9 mouse cellular contexts compared by ENCODE assay signal in the genomic region with DNA sequence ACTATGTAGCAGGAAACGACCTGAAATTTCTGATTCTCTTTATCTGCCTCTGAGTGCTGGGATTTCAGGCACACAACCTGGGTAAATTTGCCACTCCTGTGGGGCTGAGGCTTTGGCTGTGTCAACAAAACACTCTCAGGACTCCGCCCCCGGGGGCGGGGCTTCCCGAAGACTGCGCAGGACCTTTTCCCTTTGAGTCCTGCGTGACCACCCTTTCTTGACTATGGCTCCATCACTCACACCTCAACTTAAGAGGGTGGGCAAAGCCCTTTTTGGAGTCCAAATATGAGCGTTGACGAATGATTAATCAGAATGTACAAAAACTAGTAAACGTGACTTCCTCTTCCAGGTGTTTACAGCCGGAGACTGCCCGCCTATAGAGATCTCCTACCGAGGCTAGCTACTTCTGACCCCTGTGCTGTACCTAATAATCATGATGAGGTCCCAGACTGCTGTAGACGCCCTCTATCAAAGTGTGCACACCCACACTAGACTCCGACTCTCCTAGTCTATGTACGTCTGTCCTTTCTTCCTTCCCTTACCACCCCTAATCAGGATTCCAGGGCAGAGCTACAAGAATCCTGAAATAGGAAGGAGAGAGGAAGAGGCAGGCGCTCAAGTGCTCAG. TPM values are rescaled to one million over a fixed set of nuclear protein-coding genes. Genes with fewer than 3 reads are reported as not detected.
DNase-seq lines count a peak whose midpoint lies in the region; ATAC-seq and TF ChIP-seq lines count a peak whose summit lies in the region.
"Had no signal": no experiment of that assay in that cellular context is flagged by ENCODE, and none has a peak within 500 bp of the region (broad histone marks: within the 10 kb centered on the region; RNA-seq: fewer than 3 reads in every experiment).

No protein-coding gene starts in this region.

- H3K27ac ChIP-seq in left cerebral cortex, adult 2 months: no peak overlapping the region
- H3K27ac ChIP-seq in liver, embryonic 13.5 days: no peak overlapping the region

- H3K4me2 ChIP-seq in liver, embryonic 13.5 days: peak overlapping the region; percentile 57

- ATAC-seq in liver, embryonic 13.5 days (ENCODE audit: low read depth): peak; percentile 50

- peak in 1 of 2 experiments; percentile 60 for DNase-seq in left cerebral cortex, adult 2 months (ENCODE audit: extremely low spot score in 1 of 2, low spot score in 2 of 2)
- no peak for DNase-seq in left cerebral cortex, postnatal 36 days (ENCODE audit: low spot score in 2 of 2)
- DNase-seq in cerebellum, adult 9-11 months: peak; percentile 72
- DNase-seq in heart, adult 8-10 months (ENCODE audit: low spot score): peak; percentile 46
- peak; percentile 85 for DNase-seq in kidney, adult 18-20 months
- DNase-seq in liver, embryonic 13.5 days: peak; percentile 42
- DNase-seq in naive thymus-derived CD4-positive, alpha-beta T cell, adult 2 months (ENCODE audit: low read depth): peak; percentile 82
- DNase-seq in thymus, postnatal 14 days: peak; percentile 81

- H3K4me3 ChIP-seq in left cerebral cortex, adult 2 months: peak overlapping the region; percentile 37
- peak overlapping the region; percentile 26 for H3K4me3 ChIP-seq in liver, embryonic 13.5 days (replicated peaks)
- H3K4me3 ChIP-seq: myocyte had no signal

- no peaks in the 10 kb centered on the region for H3K9me3 ChIP-seq in liver, embryonic 13.5 days (replicated peaks)

- H3K36me3 ChIP-seq in liver, embryonic 13.5 days: peaks cover 25% of the 10 kb centered on the region

- TF ChIP-seq CTCF in left cerebral cortex, adult 2 months (IDR thresholded peaks at IDR 0.05): no peak

- H3K4me1 ChIP-seq in liver, embryonic 13.5 days (replicated peaks): peaks cover 12% of the 10 kb centered on the region

- H3K27me3 ChIP-seq in liver, embryonic 13.5 days: no peaks in the 10 kb centered on the region

- peak overlapping the region; percentile 41 for H3K9ac ChIP-seq in liver, embryonic 13.5 days

- intact Hi-C loops in left cerebral cortex, adult 2 months (cut with DNase I): no loop called here
- intact Hi-C loops in left cerebral cortex, postnatal 36 days (cut with DNase I): no loop called here

- WGBS in liver, embryonic 13.5 days (ENCODE audit: insufficient replicate concordance): 11% methylated on average over 17 of the region's 17 CpGs

RNA-seq across cellular contexts. Expression of a gene that starts 10.2 kb away (rescaled TPM):
- total RNA-seq in left cerebral cortex, adult 2 months (2021): 100 to 1,000 TPM; 104 TPM
- total RNA-seq in left cerebral cortex, postnatal 36 days (2021): 100 to 1,000 TPM; 108 to 123 TPM
- total RNA-seq in heart, adult 8-10 months (2022): 100 to 1,000 TPM; 676 to 739 (median 714) TPM
- polyA plus RNA-seq in liver, embryonic 13.5 days (2015; fragmentation: Nextera tagmentation; extraction: Ambion mirVana): 17.5 and 18.6 TPM in 2 replicates

RNA-seq across cellular contexts. Expression of a gene that starts 25.6 kb away (rescaled TPM):
- 10 to 100 TPM; 19.6 to 19.7 TPM for total RNA-seq in left cerebral cortex, adult 2 months (2021)
- 10 to 100 TPM; 18.9 TPM for total RNA-seq in left cerebral cortex, postnatal 36 days (2021)
- 10 to 100 TPM; 11.1 to 12.3 (median 11.6) TPM for total RNA-seq in heart, adult 8-10 months (2022)
- 16.6 and 18.9 TPM in 2 replicates for polyA plus RNA-seq in liver, embryonic 13.5 days (2015; fragmentation: Nextera tagmentation; extraction: Ambion mirVana)

Comparison
In these comparisons a context has a peak if more than half of its experiments do, and no peak if none do; other contexts are left out.
1. DNase-seq: peak in cerebellum, adult 9-11 months (single experiment), heart, adult 8-10 months (single experiment), kidney, adult 18-20 months (single experiment), liver, embryonic 13.5 days (single experiment), naive thymus-derived CD4-positive, alpha-beta T cell, adult 2 months (single experiment) and thymus, postnatal 14 days (single experiment); none in left cerebral cortex, postnatal 36 days (0 of 2).
2. RNA of a gene that starts 10.2 kb away (total RNA-seq): 676 to 739 TPM in heart, adult 8-10 months; 108 to 123 TPM in left cerebral cortex, postnatal 36 days and 104 TPM in left cerebral cortex, adult 2 months; every median in the first group is over 4 times any median in the second.